Mouse (Mus musculus) ES-E14 (cell line): Measurements from ENCODE around the gene Grik5.

Source experiments
- CHD2 ChIP-seq: IDR thresholded peaks from 2 replicates; pipeline ENCODE4 v1.6.1; 2014; ENCODE audit warnings: mild to moderate bottlenecking, low read depth, low read length, inconsistent platforms
- ZNF384 ChIP-seq: IDR thresholded peaks from 2 replicates; pipeline ENCODE4 v1.6.1; 2012; ENCODE audit warnings: low read depth, low read length, inconsistent platforms

- TF ChIP-seq ZNF384 (no peak), CHD2 (no peak)
Measured at GRCm38 (mm10) chr7:24973902-24974301, 98.2 kb downstream of the Grik5 start.
